Mouse (Mus musculus): ENCODE data around the gene Prkce. TPM values are rescaled to one million over a fixed set of nuclear protein-coding genes. Genes with fewer than 3 reads are reported as not detected.

The Prkce gene
- total RNA-seq, 2 experiments from 2014 or later = 416 to 425 TPM

- no peak for DNase-seq
Measured at GRCm38 (mm10) chr17:86527298-86527697, 359.7 kb downstream of the Prkce start.

GRCm38 (mm10) chr17:86529003-86529402 lies 361.4 kb downstream of the Prkce start:
- DNase-seq = no peak

GRCm38 (mm10) chr17:86529411-86529810 lies 361.8 kb downstream of the Prkce start:
- DNase-seq = no peak

- no peak for DNase-seq
Measured at GRCm38 (mm10) chr17:86531231-86531630, 363.6 kb downstream of the Prkce start.

GRCm38 (mm10) chr17:86532783-86533548 lies 365.4 kb downstream of the Prkce start:
- no peak for DNase-seq

GRCm38 (mm10) chr17:86533549-86533851 lies 365.9 kb downstream of the Prkce start:
- DNase-seq = no peak

- no peak for DNase-seq
Measured at GRCm38 (mm10) chr17:86535096-86535495, 367.5 kb downstream of the Prkce start.

GRCm38 (mm10) chr17:86535827-86536656 lies 368.5 kb downstream of the Prkce start:
- peak; percentile 33 to 76 for DNase-seq

GRCm38 (mm10) chr17:86539881-86540430 lies 372.4 kb downstream of the Prkce start:
- no peak for DNase-seq

GRCm38 (mm10) chr17:86546529-86546928 lies 378.9 kb downstream of the Prkce start:
- DNase-seq = no peak

- no peak for DNase-seq
Measured at GRCm38 (mm10) chr17:86549128-86549527, 381.5 kb downstream of the Prkce start.

- no peak for DNase-seq
Measured at GRCm38 (mm10) chr17:86551561-86551960, 384.0 kb downstream of the Prkce start.

GRCm38 (mm10) chr17:86551995-86552394 lies 384.4 kb downstream of the Prkce start:
- no peak for DNase-seq

- DNase-seq = no peak
Measured at GRCm38 (mm10) chr17:86559206-86559891, 391.8 kb downstream of the Prkce start.

- DNase-seq = no peak
Measured at GRCm38 (mm10) chr17:86560499-86560898, 392.9 kb downstream of the Prkce start.

- DNase-seq = no peak
Measured at GRCm38 (mm10) chr17:86570491-86570890, 402.9 kb downstream of the Prkce start.

- DNase-seq = no peak
Measured at GRCm38 (mm10) chr17:86571266-86571665, 403.7 kb downstream of the Prkce start.

- no peak for DNase-seq
Measured at GRCm38 (mm10) chr17:86572136-86572535, 404.6 kb downstream of the Prkce start.

- DNase-seq = no peak
Measured at GRCm38 (mm10) chr17:86572576-86572975, 405.0 kb downstream of the Prkce start.

GRCm38 (mm10) chr17:86573596-86574248 lies 406.1 kb downstream of the Prkce start:
- no peak for DNase-seq

- DNase-seq = no peak
Measured at GRCm38 (mm10) chr17:86580724-86581123, 413.1 kb downstream of the Prkce start.

- no peak for DNase-seq
Measured at GRCm38 (mm10) chr17:86582341-86582740, 414.8 kb downstream of the Prkce start.

All from layer of hippocampus, postnatal 36 days (tissue).